Mouse (Mus musculus) layer of hippocampus, postnatal 36 days (tissue): ENCODE data around the gene Agk. TPM values are rescaled to one million over a fixed set of nuclear protein-coding genes. Genes with fewer than 3 reads are reported as not detected.
A peak's percentile ranks its signal among the peaks of the same experiment; 100 is the strongest.

ENCODE experiments used
- DNase-seq, 2 experiments: peaks; one replicate each; pipeline ENCODE4 v3.0.0; 2022
- total RNA-seq, 2 experiments: library from RNA; stranded (reverse); gene quantifications; 2 replicates each; pipeline ENCODE4 v1.2.3; 2021

Agk gene
- total RNA-seq, 2 experiments from 2014 or later, result 44.8 to 47.5 TPM

GRCm38 (mm10) chr6:40413046-40413445, 88.1 kb downstream of the Agk start:
- no peak for DNase-seq

GRCm38 (mm10) chr6:40413565-40413964, 88.6 kb downstream of the Agk start:
- DNase-seq, result no peak

DNA sequence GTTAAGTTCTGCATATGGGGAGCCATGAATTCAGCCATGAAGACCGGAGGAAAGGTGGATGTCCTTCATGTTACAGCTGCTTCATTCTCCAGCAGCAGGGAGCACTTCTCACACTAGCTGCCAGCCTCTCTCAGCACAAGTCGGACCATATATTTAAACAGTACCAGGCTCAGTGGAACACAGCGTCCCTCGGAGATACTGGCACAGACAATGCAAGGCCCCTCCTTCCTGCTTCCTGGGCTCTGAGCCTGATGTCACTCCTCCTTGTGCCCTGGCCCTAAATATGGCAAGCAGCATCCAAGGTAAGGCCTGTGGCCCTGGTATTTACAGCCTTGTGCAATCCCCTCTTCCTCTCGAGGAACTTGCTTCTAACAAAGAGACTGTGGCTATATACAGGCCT, 90.8 kb downstream of the Agk start:
- no peak for DNase-seq

DNA sequence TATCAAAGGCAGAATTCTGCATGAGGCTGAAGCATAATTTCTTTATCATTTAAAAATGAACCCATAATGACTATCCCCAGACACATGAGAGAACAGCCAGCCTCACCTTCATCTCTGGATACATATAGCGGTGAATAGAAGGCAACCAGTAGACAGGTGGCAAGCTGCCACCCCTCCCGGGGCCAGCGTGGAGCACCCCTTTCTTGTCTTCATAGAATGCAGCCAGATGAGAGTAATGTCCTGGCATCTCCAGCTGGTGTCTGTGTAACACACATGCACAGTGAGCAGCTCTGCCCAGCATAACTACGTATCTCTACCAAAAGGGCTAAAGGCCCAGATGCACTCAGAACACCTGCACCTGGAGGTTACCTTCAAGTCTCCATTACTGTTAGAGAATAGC, 93.4 kb downstream of the Agk start:
- DNase-seq, result no peak

DNA sequence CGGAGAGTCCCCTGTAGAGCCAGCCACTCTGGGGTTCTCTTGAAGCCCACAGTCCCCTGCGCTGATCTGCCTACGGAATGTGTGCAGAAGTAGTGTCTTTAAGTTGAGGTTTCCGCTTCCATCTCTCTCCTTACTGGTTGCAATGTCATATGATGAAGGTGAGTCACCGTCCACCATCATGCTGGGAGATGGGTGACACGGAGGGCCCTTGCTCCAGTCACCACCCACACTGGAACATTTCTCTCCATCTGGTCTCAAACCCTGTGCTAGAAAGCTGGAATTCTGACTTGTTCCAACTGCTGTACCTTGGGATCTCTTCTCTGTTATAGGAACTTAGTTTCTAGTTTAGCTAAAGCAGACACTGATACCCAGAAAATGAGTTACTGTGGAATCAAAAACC, 96.1 kb downstream of the Agk start:
- DNase-seq, result no peak

DNA sequence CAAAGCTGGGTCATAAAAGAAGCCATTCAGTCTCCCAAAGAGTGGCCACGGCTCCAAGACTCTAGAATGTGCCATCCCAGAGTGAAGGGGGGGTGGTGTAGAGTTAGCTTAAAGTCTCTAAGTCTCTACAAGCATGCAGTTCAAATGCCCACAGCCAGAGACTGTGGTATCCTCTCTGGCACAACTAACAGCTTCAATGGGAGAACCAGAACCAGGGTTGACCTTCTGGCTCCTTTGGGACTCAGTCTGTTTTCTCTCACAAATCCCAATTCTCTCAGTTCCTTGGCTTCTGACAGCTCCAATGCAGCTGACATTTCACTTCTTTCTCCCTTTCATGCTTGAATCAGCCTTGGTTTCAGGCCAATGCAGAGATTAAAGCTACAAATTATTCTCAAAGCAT, 98.0 kb downstream of the Agk start:
- no peak for DNase-seq

DNA sequence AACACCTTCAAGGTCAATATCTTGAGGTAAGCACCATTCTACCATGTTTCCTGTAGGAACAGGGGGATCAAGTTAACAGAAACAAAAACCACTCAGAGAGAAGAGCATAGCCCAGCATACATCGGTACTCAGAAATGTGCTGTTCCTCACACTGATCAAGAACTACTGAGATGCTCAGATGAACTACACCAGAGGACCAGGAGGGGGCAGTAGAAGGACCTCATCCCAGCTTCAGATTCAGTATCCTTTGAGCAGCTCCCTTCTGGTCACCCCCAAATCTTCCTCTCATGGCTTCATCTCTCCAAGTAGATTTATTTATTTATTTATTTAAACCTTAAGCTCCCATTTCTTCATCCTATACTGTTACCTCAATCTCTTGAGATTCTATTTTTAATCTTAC, 98.8 kb downstream of the Agk start:
- DNase-seq, result no peak

DNA sequence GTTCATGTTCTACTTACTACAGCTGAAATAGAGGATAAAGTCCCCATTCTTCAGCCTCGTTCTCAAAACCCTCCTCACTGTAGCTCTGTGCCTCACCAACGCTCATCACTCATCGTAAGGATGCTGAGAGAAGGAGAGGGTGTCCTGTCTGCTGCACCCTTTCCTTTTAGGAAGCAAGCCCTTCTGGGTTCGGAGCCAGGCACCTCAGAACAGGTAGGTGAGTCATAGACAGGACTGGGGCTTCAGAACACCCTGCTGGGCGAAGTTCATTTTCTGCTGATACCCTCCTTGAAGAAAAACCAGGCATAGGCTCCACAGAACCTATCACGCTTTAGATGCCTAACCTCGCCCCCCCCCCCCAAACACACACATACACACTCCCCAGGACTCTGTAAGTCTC, 102.5 kb downstream of the Agk start:
- DNase-seq, result no peak

DNA sequence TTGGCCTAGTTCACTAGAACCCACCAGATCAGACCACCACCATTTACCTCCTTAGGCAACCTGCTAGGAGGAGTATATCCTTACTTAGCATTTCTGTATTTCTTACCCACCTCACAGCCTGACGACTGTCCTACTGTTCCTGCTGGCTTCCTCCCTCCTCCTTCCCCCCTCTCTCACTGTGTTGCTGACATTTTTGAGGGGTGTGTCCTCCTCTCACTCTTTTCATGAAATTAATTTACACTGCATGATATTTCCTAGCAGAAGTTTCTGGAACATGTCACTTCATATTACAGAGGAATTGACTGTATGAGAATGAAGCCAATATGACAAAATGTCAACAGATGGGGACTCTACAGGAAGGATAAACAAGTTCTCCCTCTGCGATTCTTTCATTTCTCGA, 103.7 kb downstream of the Agk start:
- no peak for DNase-seq

- DNase-seq, result no peak
Measured at GRCm38 (mm10) chr6:40429521-40429931, 104.6 kb downstream of the Agk start.

- no peak for DNase-seq
Measured at GRCm38 (mm10) chr6:40430251-40430650, 105.3 kb downstream of the Agk start.

GRCm38 (mm10) chr6:40430878-40431277, 105.9 kb downstream of the Agk start:
- no peak for DNase-seq

DNA sequence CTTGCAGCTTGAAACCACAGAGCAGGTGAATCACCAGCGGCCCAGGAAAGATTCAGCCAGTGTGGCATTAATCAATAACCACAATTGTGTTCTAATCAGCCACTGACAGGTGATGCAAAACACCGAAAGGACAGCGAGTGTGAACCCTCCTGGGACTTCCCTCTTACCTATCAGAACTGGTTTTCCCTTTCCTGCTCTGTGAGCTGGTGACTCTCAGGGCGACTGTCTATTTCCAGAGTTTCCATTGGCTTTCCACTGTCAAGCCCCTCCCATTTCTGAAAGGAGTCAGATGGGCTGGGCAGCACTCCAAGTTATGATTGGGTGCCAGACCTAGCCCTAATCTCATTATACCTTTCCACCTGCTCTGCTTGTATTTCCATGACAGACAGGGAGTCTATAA, 106.4 kb downstream of the Agk start:
- no peak for DNase-seq

DNA sequence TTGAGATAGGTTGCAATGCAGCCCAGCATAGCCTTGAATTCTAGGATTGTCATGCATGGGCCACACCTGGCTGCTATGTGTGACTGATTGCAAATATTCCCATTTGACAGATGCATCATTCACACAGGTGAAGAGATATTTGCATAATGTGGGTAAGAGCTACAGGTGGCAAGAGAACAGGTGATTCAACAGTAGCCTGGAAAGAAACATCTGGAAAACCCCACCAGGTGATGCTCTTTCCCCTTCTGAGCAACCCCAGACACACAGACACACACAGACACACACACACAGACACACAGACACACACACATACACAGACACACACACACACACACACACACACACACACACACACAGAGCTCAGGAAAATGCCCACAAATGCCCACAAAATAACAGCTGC, 106.8 kb downstream of the Agk start:
- DNase-seq, result no peak

DNA sequence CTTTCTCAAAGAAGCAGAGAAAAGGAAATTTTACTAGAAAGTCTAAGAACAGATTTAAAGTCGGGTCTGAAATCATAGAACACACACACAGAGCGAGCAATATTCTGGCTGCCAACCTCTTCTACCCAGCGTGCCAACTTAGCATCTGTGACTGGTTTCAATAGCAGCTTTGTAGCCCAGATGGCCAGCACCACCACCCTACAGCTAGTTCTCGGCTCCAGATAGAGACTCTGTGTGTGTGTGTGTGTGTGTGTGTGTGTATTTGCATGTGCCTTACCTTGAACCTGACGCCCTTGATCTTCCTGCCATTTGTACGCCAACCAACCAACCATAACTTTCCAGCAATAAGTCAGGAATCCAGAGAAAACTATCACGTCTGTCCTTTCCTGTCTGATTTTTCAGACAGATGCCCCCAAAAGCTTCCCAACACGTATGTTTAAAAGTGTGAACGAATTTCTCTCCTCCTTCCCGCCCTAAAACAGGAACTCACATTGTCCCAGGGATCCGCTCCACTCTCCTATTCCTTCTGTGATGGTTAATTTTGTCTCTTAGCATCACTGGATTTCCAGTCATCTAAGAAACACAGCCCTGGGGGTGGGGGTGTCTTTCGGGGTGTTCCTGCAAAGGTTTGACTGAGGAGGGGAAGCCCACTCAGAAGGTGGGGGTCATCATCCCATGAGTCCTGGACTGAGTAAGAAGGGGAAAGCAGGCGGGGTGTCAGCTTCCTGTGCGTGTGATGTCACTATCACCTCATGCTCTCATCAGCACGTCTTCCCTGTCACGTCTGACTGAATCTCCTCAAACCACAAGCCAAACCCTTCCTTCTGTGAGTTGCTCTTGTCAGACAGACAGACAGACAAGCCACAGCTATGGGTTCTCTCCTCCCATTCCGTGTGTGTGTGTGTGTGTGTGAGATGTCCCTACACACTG, 107.6 kb downstream of the Agk start:
- DNase-seq, result peak; percentile 83

DNA sequence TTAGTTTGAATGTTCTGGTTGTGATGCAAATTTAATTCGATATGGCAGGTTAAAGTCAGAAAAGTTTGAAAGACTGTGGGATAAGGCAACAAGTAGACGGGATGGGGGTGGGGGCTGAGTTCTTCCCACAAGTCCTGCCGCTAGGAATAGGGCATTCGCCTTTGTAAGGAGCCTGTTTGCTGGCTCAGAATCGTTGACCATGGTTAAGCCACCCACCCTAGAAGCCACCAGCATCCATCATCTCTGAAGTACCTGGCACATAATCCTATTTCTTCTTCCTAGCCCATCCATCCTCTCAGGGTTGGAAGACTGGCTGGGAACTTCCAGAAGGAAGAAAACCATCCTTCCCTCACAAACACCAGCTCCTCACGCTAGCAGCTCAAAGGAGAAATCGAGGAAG, 109.7 kb downstream of the Agk start:
- DNase-seq, result no peak

- peak; percentile 69 to 71 for DNase-seq
Measured at GRCm38 (mm10) chr6:40435151-40436046, 110.4 kb downstream of the Agk start.

- peak; percentile 81 to 82 for DNase-seq
Measured at GRCm38 (mm10) chr6:40436047-40436483, 111.1 kb downstream of the Agk start, which contains the start of gene E330009J07Rik. TSS of gene E330009J07Rik (minus strand) at chr6:40436135.

GRCm38 (mm10) chr6:40438936-40439335, 114.0 kb downstream of the Agk start, which contains the start of gene Wee2:
TSS of gene Wee2 (plus strand) at chr6:40439088.
- DNase-seq, result no peak

- no peak for DNase-seq
Measured at GRCm38 (mm10) chr6:40439731-40440130, 114.8 kb downstream of the Agk start.

- DNase-seq, result no peak
Measured at GRCm38 (mm10) chr6:40441276-40441675, 116.3 kb downstream of the Agk start.

DNA sequence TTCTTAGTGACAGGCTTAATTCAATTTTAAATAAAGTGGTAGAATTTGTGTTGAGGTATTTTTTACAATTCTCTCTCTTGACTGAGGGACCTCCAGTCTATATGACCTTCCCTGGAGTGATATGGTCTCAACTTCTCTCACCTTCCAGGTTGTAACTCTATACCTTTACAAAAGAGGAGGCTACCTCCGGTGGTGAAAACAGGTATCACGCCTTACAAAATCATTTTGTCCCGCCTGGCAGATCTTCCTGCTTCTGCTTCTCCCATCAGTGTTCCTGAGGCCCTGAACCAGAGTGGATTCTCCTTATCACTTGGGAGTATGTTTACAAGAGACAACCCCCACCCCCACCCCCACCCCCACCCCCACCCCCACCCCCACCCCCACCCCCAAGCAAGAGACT, 116.8 kb downstream of the Agk start:
- DNase-seq, result no peak

- no peak for DNase-seq
Measured at GRCm38 (mm10) chr6:40443281-40443928, 118.4 kb downstream of the Agk start.
